Mouse (Mus musculus) kidney, adult 2 months (tissue): ENCODE data around the gene Sele.

Experiments
- CTCF ChIP-seq: fragments of 200-500 bp; conservative IDR thresholded peaks from 2 replicates; pipeline ENCODE4 v1.5.1; 2011; ENCODE audit warnings: low read depth, mild to moderate bottlenecking, control low read depth, low read length, moderate library complexity, mixed read lengths; ENCODE audit not compliant: insufficient read depth, insufficient read length
- POLR2A ChIP-seq: fragments of 200-500 bp; IDR thresholded peaks from one replicate; pipeline ENCODE4 v1.6.1; 2011; ENCODE audit warnings: low read depth, low read length, control low read depth

GRCm38 (mm10) chr1:164070461-164070860 lies 22.4 kb downstream of the Sele start:
- no peak for TF ChIP-seq CTCF
- no peak for TF ChIP-seq POLR2A
